Mouse (Mus musculus): Measurements from ENCODE around the gene Egfr.

GRCm38 (mm10) chr11:16823830-16824545 lies 72.0 kb downstream of the Egfr start:
- TF ChIP-seq CTCF (IDR thresholded peaks at IDR 0.05; ENCODE audit: borderline replicate concordance, insufficient read depth, low read length) (no peak), POLR2A (IDR thresholded peaks at IDR 0.05; ENCODE audit: low read depth, low read length) (no peak)
